Mouse (Mus musculus) ES-CJ7 (cell line): ENCODE measurements around the gene Tmem165.

ENCODE experiments used
- DNase-seq: peaks from one replicate; pipeline ENCODE4 v3.0.0; 2011; ENCODE audit warnings: low read depth, low spot score

The Tmem165 gene

DNA sequence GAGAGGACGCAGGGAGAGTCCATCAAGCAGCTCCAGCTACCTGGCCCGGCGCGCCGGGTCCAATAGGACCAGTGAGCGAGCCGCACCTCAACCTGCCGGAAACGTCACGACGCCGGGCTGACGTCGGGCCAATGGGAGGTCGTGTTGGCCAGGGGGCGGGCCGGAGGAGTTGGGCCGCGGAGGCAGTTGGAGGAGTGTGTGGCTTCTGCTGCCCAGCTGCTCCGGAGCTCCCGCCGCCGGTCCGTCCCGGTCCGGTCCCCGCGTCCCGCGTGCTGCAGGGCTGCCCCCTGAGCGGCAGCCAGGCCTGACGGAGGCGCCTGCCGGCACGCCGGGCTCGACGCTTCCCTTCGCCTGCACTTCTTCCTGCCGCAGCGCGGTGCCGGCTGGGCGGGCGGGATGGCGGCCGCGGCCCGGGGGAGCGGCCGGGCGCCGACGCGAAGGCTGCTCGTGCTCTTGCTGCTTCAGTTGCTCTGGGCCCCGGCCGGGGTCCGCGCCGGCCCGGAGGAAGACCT, at the start of gene Tmem165:
Gene Tmem165, plus strand, starts transcription at position 131 of the 512 bp plus-strand sequence.
- peak; percentile 90 for DNase-seq

DNA sequence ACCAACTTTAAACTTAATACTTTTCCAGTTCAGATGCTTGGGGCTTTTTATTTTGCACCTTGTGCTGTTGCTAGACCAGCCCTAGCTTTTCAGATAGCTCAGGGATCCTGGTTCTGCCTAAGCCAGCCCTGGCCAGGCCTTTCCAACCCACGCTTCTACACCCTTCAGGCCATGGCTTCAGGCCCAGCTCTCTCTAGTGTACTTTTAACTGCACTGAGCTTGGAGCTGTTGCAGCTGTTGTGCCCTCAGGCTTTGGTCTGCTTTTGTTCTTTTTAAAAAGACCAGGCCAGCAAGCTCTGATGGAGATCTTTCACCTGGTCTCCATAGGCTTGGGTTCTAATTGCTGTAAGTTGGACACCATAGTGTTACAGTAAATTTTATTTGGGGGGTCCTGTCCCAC, 48.0 kb upstream of the Tmem165 start:
- DNase-seq = no peak

DNA sequence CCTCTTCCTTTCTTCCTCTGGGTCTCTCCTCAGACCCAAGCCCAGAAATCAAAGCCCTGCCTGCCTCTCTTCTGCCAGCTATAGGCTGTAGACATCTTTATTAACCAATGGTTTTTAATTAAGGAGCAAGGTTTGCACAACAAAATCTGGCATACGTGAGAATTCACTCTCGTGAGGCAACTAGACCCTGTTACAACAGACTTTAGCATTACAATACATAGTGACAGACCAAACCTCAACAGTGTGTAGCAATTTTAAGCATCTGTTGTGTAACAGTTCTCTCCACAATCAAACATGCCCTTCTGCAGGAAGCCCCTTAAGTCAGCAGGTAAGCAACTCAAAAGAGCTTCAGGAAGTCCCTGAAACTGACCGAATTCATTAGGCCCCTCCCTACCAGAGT, 47.4 kb upstream of the Tmem165 start:
- no peak for DNase-seq

DNA sequence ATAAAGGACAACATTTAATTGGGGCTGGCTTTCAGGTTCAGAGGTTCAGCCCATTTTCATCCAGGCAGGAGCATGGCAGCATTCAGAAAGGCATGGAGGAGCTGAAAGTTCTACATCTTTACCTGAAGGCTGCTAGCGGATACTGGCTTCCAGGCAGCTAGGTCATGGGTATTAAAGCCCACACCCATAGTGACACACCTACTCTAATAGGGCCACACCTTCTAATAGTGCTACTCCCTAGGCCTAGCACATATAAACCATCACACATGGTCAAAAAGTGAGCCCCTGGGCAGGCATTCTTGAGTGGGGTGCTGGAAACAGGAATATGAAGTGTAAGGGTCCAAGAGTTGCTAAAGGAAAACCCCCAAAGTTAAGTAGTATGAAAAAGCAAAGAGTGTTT, 46.1 kb upstream of the Tmem165 start:
- no peak for DNase-seq

DNA sequence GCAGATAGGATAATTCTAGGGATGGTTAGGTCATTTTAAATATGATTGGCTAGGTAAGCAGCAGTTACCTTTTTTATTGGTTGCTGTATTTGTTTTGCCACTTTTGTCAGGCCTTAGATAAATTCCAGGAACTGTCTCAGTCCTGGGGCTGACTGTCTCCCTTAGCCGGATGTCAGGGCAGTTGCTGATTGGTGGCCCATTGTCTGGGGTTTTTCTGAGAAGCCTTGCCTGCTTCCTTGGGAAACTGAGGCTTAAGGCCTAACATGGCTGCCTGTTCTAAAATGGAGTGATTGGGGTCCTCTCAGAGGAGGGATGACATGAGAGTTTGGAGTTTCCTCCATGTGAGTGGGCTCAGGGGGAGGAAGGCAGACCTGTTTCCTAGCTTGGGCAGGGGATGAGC, 45.6 kb upstream of the Tmem165 start:
- DNase-seq = no peak

DNA sequence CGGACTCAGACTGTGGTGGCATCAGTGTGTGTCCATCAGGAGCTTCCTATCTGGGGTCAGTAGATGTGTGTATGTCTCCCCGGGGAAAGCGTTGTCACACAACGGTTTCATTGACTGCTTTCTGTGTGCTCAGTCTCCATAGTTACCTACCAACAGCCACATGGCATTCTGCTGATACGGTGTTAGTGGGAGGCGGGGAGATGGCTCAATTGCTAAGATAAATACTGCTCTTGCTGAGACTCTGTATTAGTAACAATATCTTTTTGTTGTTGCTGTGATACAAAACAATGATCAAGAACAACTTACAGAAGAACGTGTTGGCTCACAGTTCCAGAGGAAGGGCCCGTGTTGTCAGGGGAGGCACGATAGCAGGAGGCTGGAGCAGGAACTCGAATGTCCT, 45.2 kb upstream of the Tmem165 start:
- DNase-seq = no peak

DNA sequence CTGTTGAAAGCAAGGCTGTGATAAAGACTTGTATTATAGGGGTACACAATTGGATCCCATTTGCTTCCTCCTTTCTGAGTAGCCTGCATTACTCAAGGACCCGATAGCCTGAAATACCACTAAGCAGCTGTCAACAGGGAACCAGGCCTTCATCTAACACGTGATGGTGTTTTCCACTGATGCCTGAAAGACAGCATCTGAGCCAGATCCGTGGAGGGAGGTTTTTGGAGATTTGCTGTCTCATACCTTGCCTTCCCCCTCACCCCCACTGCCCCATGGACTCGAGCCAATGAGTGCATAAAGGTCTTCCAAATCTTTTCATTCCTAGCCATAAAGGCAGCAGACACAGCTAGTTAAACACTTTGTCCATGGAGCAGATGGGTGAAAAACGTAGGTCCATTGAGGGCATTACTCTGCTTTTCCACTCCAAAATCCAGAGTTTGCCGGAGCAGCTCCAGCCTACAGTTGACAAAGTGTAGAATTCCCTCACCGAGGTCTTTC, 44.5 kb upstream of the Tmem165 start:
- no peak for DNase-seq

DNA sequence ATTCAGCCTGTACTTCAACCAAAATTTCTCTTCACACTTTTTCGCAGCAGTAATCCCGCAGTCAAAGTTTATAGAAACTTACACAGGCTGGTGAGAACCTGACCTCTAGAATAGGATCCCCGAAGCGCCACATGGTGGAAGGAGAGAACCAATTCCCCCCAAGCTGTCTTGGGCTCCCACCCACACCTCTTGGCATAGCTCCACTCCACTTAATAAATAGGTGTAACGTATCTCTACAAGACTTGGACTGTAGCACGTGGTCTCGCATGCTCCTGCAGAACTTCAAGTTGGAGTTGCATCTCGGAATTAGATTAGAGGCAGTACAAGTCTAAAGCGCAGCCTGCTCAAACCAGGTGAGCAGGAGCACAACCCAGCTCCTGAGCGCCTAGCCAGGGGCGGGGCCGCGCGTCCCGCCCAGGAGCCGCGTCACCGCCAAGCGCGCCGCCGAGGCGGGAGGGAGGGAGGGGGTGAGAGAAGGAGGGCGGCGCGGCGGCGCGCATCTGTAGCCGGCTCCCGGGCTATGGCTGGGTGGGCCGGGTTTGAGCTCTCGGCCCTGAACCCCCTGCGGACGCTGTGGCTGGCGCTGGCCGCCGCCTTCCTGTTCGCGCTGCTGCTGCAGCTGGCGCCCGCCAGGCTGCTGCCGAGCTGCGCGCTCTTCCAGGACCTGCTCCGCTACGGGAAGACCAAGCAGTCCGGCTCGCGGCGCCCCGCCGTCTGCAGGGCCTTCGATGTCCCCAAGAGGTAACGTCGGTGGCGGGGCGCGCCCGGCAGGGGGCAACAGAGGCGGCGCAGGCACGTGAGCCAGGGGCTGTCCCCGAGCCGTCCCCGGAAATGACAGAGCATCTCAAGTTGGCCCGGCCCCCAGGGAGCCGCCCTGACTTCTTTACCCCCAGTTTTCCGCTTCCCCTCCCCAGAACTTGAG, 43.6 kb upstream of the Tmem165 start, which contains the start of gene Srd5a3:
Gene Srd5a3, plus strand, starts transcription at position 464 of the 922 bp plus-strand sequence.
- peak; percentile 94 for DNase-seq

DNA sequence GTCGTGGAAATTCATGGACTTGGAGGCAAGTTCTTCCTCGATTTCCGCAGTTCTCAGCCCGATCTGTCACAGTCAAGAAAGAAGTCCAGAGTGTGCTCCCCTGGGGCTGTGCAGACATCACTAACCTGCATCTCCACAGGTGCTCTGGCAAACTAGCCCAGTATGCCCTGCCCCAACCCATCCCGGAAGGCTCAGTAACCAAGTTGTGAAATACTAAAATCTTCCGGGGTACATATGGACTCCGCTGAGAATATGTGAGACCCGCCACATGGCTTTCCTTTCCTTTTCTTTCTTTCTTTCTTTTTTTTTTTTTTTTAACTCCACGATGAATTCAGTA, 43.0 kb upstream of the Tmem165 start:
- DNase-seq = no peak

DNA sequence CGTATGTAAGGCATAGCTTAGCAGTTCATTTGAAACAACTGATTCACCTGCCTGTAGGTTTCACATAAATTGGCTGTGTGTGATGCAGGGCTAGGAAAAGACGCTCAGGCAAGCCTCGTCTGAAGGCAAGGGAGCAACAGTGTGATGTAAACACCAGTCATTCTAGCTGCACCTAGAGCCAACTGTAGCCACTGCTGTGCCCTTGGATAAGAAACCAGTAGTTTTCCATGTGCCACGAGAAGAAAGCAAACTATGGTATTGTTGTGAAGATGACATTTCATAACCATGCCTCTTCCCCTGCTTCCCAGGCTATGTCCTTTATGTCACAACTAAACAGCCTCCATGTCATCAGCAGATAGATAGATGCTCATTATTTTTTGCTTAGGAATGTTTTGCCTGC, 40.3 kb upstream of the Tmem165 start:
- no peak for DNase-seq

DNA sequence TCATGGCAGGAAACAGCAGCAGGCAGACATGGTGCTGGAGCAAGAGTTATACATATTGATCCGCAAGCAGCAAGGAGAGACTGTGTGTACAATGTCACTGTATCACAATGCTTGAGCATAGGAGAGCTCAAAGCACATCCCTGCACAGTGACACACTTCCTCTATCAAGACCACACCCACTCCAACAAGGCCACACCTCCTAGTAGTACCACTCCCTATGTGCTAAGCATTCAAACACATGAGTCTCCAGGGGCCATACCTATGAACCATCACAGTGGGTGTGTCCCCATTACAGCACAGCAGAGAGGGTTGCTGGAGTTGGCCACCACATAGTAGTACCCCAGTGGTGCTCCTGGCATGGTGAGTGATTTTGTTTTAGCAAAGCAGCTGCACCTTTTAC, 37.3 kb upstream of the Tmem165 start:
- peak; percentile 60 for DNase-seq

DNA sequence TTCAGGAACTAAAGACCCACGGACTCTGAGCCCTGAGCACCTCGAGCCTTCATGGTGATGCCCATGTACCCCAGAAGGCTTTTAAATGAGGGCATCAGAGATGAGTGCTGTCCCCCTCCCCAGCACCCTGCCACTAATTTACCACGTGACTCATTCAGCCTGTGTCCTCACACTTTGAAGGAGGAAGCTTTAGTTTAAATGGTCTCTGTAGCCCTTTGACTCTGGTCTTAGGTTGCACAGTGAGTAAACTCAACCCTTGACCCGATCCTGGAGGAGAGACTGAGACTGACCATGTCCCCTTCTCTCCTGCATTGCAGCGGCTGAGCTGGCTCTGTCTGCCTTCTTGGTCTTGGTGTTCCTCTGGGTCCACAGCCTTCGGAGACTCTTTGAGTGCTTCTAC, 34.2 kb upstream of the Tmem165 start:
- DNase-seq = no peak

DNA sequence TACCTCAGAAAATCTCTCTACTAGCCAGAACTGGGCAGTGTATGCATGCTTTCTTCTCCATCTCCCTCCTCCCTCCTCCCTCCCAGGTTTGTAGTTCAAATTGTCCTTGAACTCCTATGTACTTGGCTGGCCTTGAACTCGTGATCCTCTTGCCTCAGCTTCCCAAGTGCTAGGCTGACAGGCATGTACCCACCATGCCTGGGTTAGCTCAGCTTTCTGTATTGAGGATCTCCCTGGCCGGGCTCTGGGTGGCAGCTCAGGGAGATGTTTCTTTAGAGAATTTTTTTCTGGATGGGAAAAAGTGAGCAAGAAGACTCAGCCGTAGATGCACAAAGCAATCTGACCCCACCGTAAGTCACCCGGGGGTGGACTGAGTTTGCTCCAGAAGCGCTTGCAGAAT, 30.7 kb upstream of the Tmem165 start:
- no peak for DNase-seq

DNA sequence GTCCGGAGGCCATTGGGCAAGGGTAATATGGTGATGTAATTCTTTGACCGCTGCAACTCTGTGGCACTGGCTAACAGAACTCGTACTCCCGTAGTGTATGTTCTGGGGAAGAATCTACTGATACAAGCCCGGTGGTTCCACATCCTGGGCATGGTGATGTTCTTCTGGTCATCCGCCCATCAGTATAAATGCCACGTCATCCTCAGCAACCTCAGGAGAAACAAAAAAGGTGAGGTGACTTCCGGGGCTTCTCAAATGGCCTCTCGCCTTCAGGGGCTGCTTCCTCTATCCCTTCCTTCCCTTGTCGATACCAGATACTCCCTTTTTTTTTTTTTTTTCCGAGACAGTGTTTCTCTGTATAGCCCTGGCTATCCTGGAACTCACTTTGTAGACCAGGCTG, 30.2 kb upstream of the Tmem165 start:
- DNase-seq = no peak

DNA sequence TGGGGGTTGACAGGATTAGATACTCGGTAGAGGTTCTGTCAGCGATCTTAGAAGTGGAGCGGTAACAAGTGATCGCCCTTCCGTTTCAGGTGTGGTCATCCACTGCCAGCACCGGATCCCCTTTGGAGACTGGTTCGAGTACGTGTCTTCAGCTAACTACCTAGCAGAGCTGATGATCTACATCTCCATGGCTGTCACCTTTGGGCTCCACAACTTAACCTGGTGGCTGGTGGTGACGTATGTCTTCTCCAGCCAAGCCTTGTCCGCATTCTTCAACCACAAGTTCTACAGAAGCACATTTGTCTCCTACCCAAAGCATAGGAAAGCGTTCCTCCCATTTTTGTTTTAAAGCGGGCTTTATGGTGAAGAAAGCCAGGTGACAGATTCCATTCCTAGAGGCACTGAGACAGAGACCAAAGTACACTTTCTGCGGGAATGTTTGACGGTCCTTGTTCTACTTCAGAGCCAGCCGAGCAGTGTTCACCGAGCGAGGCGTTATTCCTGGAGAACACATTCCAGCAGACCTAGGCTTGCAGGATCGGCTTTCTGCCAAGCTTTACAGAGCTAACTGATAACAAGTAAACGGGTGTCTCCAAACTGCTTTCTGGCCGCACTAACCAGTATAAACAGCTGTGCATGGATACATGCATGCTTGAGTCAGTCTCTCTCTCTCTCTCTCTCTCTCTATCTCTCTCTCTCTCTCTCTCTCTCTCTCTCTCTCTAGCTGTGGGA, 29.1 kb upstream of the Tmem165 start:
- DNase-seq = no peak

DNA sequence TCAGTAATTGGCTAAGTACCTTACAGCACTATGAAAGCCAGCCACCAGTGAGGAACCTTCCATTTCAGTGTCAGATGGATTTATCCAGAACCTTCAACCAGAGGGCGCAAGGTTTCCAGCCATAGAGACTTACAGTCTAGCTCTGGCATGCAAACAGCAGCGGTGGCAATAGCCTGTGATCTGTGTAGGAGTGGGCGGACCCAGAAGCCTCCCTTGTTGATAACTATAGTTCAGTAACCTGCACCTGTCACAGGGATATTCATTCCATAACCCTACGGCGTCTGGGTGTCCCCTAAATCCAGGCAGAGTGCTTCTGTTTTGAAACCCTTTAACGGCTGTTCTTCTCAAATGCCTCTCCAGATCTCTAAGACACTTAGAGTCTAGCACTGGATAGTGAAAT, 24.1 kb upstream of the Tmem165 start:
- no peak for DNase-seq

DNA sequence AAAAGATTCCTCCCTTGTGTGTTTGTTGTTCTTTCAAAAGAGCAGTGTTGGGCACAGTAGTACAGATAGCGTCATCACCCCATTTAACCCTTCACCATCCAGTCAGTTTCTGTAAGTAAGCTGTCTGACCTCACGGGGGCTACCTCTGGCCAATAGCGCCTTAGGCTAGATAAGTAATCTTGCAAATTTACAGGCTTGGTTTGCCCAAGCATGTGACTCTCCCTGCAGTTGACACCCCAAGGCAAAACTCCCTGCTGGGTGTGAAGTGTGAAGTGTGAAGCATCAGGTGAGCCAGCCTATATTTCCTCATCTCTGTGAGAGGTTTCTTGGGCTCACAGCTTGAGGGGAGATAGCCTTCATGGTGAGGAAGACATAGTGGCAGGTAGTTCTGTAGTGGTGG, 23.6 kb upstream of the Tmem165 start:
- DNase-seq = no peak

DNA sequence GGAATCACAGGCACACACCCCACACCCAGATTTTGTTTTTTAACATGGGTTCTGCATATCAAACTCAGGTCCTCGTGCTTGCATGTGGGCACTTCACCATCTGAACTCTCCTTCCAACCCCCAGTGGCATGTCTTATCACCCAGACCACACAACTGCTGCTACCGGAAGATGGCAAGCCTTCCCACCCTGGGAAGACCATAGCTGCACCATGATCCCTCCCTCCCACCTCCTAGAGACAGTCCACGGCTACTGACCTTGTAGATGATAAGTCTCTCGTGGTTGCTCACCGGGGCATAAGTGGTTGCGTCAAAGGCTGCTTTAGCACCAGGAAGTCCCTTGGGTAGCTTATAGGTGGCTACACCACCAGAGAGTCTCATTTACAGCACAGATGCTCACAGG, 22.2 kb upstream of the Tmem165 start:
- DNase-seq = no peak

DNA sequence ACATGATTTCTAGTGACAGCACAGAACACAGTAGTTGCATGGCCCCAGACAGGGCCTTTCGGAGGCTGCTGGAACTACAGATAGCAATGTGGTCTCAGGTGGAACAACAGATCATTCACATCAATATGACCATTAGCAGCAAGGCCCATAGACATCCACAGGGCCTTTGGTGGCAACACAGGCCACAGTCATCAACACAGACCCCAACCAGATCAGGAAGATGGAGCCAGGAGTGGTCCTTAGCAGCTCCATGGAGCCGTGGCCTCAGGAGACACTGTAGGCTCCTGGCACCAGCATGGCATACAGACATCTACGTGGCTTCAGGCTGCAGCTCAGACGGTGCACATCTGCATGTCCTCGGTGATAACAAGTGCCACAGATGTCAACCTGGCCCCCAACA, 20.8 kb upstream of the Tmem165 start:
- no peak for DNase-seq

DNA sequence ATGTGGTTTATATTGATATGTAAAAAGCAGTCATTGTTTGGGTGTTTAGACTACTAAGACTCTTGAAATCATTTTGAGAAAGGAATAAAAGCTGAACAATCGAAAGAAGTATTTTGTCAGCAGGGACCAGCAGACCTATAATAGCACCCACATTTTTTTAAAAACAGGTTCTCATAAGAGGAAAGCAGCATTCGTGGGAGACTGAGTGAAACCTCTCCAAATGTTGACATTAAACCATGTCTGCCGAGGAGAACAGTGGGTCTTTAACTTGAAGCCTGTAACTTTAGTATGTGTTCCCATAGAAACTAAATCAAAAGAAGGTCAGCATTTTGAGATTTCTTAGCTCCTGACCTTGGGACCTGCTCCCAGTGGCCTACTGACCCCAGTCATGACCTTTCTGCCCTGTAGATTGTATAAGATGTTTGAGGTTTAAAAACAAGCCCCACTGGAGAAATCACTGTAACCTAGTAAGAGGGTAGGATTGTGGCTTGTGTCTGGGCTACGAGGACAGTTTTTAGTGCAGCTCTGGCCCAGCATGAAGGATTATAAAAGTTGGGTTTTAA, 19.8 kb upstream of the Tmem165 start:
- DNase-seq = no peak

DNA sequence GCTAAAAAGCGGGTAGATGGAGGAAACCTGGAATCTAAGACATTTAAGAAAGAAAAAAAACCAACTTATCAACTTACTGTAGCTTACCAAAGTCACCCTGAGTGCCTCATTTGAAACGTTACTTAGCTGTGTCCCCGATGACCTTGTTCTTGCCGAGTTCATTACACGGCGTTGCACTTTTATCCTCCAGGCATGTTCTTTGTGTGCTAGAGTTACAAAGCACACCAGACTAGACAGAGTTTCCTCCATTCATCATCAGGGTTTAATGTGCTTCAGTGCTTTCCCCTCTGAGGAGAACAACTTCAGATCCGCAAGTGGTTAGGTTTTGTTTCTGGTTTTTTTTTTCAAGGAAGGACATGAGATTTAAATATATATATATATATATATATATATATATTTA, 18.9 kb upstream of the Tmem165 start:
- DNase-seq = no peak

DNA sequence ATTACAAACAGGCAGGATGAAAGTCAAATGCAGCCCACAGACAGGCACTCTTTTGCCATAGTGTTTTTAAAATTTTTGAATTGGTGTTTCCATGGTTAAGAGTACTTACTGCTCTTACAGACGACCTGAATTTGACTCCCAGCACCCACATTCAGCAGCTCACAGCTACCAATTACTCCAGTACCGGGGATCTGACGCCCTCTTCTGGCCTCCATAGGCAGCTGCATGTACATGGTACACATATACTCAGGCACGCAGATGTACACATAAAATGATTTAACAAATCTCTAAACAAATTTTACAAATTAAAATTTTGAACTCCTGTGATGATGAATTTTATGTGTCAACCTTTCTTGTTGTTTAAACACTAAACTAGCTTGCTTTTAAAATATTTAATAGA, 13.2 kb upstream of the Tmem165 start:
- peak; percentile 42 for DNase-seq
